Mouse (Mus musculus): Measurements from ENCODE around the gene Astl. TPM values are rescaled to one million over a fixed set of nuclear protein-coding genes. Genes with fewer than 3 reads are reported as not detected.

Gene Astl
- polyA plus RNA-seq, 1 experiment: not detected

- no peak for TF ChIP-seq CTCF (IDR thresholded peaks at IDR 0.05; ENCODE audit: insufficient read depth, low read depth, low read length)
- no peak for TF ChIP-seq POLR2A (IDR thresholded peaks at IDR 0.05; ENCODE audit: insufficient read depth, low read depth, low read length)
- no peak overlapping the region for H3K4me3 ChIP-seq (ENCODE audit: insufficient read depth, low read depth, low read length)
- 86% methylated on average over 4 of the region's 4 CpGs for WGBS
- H3K27ac ChIP-seq (ENCODE audit: insufficient read depth, low read depth, low read length): no peak overlapping the region
- H3K4me1 ChIP-seq (ENCODE audit: control insufficient read depth, insufficient read depth, low read length): no peaks in the 10 kb centered on the region
Observed at GRCm38 (mm10) chr2:127318136-127318535, 20.3 kb upstream of the Astl start.

GRCm38 (mm10) chr2:127319071-127319470 lies 19.4 kb upstream of the Astl start:
- 74% methylated on average over 4 of the region's 4 CpGs for WGBS

GRCm38 (mm10) chr2:127322671-127323285 lies 15.7 kb upstream of the Astl start:
- TF ChIP-seq POLR2A (IDR thresholded peaks at IDR 0.05; ENCODE audit: insufficient read depth, low read depth, low read length) (no peak), CTCF (IDR thresholded peaks at IDR 0.05; ENCODE audit: insufficient read depth, low read depth, low read length) (no peak)
- WGBS: 76% methylated on average over 6 of the region's 6 CpGs
- 0 out of 2 replicates have a peak, but pooled peaks cover 3% of the 10 kb centered on the region for H3K4me1 ChIP-seq (ENCODE audit: control insufficient read depth, insufficient read depth, low read length)
- no peak overlapping the region for H3K4me3 ChIP-seq (ENCODE audit: insufficient read depth, low read depth, low read length)
- no peak overlapping the region for H3K27ac ChIP-seq (ENCODE audit: insufficient read depth, low read depth, low read length)

More at GRCm38 (mm10) chr2:127319071-127319470, 19.4 kb upstream of the Astl start:
- no peak overlapping the region for H3K27ac ChIP-seq (ENCODE audit: insufficient read depth, low read depth, low read length)
- TF ChIP-seq POLR2A (IDR thresholded peaks at IDR 0.05; ENCODE audit: insufficient read depth, low read depth, low read length) (no peak), CTCF (IDR thresholded peaks at IDR 0.05; ENCODE audit: insufficient read depth, low read depth, low read length) (no peak)
- H3K4me1 ChIP-seq (ENCODE audit: control insufficient read depth, insufficient read depth, low read length): no peaks in the 10 kb centered on the region
- no peak overlapping the region for H3K4me3 ChIP-seq (ENCODE audit: insufficient read depth, low read depth, low read length)

- WGBS: 97% methylated on average over 1 of the region's 1 CpGs
- Histone ChIP-seq H3K4me1 (ENCODE audit: control insufficient read depth, insufficient read depth, low read length) (0 out of 2 replicates have a peak, but pooled peaks cover 3% of the 10 kb centered on the region), H3K4me3 (ENCODE audit: insufficient read depth, low read depth, low read length) (no peak overlapping the region), H3K27ac (ENCODE audit: insufficient read depth, low read depth, low read length) (no peak overlapping the region)
- TF ChIP-seq CTCF (IDR thresholded peaks at IDR 0.05; ENCODE audit: insufficient read depth, low read depth, low read length) (no peak), POLR2A (IDR thresholded peaks at IDR 0.05; ENCODE audit: insufficient read depth, low read depth, low read length) (no peak)
Observed at GRCm38 (mm10) chr2:127323667-127324066, 14.8 kb upstream of the Astl start.

GRCm38 (mm10) chr2:127324456-127324855 lies 14.0 kb upstream of the Astl start:
- WGBS: 76% methylated on average over 7 of the region's 7 CpGs
- no peak for TF ChIP-seq POLR2A (IDR thresholded peaks at IDR 0.05; ENCODE audit: insufficient read depth, low read depth, low read length)
- TF ChIP-seq CTCF (IDR thresholded peaks at IDR 0.05; ENCODE audit: insufficient read depth, low read depth, low read length): no peak
- H3K27ac ChIP-seq (ENCODE audit: insufficient read depth, low read depth, low read length): no peak overlapping the region
- 0 out of 2 replicates have a peak, but pooled peaks cover 3% of the 10 kb centered on the region for H3K4me1 ChIP-seq (ENCODE audit: control insufficient read depth, insufficient read depth, low read length)
- H3K4me3 ChIP-seq (ENCODE audit: insufficient read depth, low read depth, low read length): no peak overlapping the region

GRCm38 (mm10) chr2:127328090-127328851 lies 10.2 kb upstream of the Astl start:
- 84% methylated on average over 12 of the region's 12 CpGs for WGBS
- Histone ChIP-seq H3K4me1 (ENCODE audit: control insufficient read depth, insufficient read depth, low read length) (peaks cover 3% of the 10 kb centered on the region; the same call in 1 of the 2 replicates), H3K4me3 (ENCODE audit: insufficient read depth, low read depth, low read length) (no peak overlapping the region), H3K27ac (ENCODE audit: insufficient read depth, low read depth, low read length) (no peak overlapping the region)
- no peak for TF ChIP-seq CTCF (IDR thresholded peaks at IDR 0.05; ENCODE audit: insufficient read depth, low read depth, low read length)
- TF ChIP-seq POLR2A (IDR thresholded peaks at IDR 0.05; ENCODE audit: insufficient read depth, low read depth, low read length): no peak

- WGBS: 88% methylated on average over 14 of the region's 14 CpGs
Observed at GRCm38 (mm10) chr2:127332807-127333570, 5.5 kb upstream of the Astl start.

GRCm38 (mm10) chr2:127333945-127334603 lies 4.4 kb upstream of the Astl start:
- 76% methylated on average over 5 of the region's 5 CpGs for WGBS

More at GRCm38 (mm10) chr2:127332807-127333570, 5.5 kb upstream of the Astl start:
- Histone ChIP-seq H3K27ac (ENCODE audit: insufficient read depth, low read depth, low read length) (no peak overlapping the region), H3K4me3 (ENCODE audit: insufficient read depth, low read depth, low read length) (no peak overlapping the region), H3K4me1 (ENCODE audit: control insufficient read depth, insufficient read depth, low read length) (peaks cover 8% of the 10 kb centered on the region)
- TF ChIP-seq POLR2A (IDR thresholded peaks at IDR 0.05; ENCODE audit: insufficient read depth, low read depth, low read length) (no peak), CTCF (IDR thresholded peaks at IDR 0.05; ENCODE audit: insufficient read depth, low read depth, low read length) (no peak)

More at GRCm38 (mm10) chr2:127333945-127334603, 4.4 kb upstream of the Astl start:
- Histone ChIP-seq H3K4me1 (ENCODE audit: control insufficient read depth, insufficient read depth, low read length) (peaks cover 8% of the 10 kb centered on the region), H3K27ac (ENCODE audit: insufficient read depth, low read depth, low read length) (no peak overlapping the region), H3K4me3 (ENCODE audit: insufficient read depth, low read depth, low read length) (no peak overlapping the region)
- TF ChIP-seq CTCF (IDR thresholded peaks at IDR 0.05; ENCODE audit: insufficient read depth, low read depth, low read length): no peak
- no peak for TF ChIP-seq POLR2A (IDR thresholded peaks at IDR 0.05; ENCODE audit: insufficient read depth, low read depth, low read length)
